Mouse (Mus musculus) myocyte (in vitro differentiated cells): ENCODE results near the gene Slamf1. TPM values are rescaled to one million over a fixed set of nuclear protein-coding genes. Genes with fewer than 3 reads are reported as not detected.

Source experiments
- H3K27me3 ChIP-seq: one replicate; pipeline ENCODE4 v1.6.1; 2011; ENCODE audit not compliant: control insufficient read depth, insufficient read depth, insufficient read length
- H3K36me3 ChIP-seq: one replicate; pipeline ENCODE4 v1.6.1; 2011; ENCODE audit not compliant: control insufficient read depth, insufficient read depth
- H3K4me2 ChIP-seq: one replicate; pipeline ENCODE4 v1.6.1; 2011; ENCODE audit warnings: low read depth, control low read depth
- H3K4me3 ChIP-seq: one replicate; pipeline ENCODE4 v1.5.1; 2011; ENCODE audit warnings: mild to moderate bottlenecking, control low read depth, moderate library complexity
- H3K79me2 ChIP-seq: one replicate; pipeline ENCODE4 v1.6.1; 2011; ENCODE audit not compliant: control insufficient read depth, insufficient read depth
- H3ac ChIP-seq: one replicate; pipeline ENCODE4 v1.6.1; 2011; ENCODE audit not compliant: control insufficient read depth, insufficient read length
- CEBPB ChIP-seq: IDR thresholded peaks from 2 replicates; pipeline ENCODE4 v1.6.1; 2011; ENCODE audit warnings: mild to moderate bottlenecking, moderate library complexity; ENCODE audit not compliant: poor library complexity, insufficient read depth, severe bottlenecking
- E2F4 ChIP-seq: IDR thresholded peaks from one replicate; pipeline ENCODE4 v1.6.1; 2011; ENCODE audit warnings: mild to moderate bottlenecking, control low read depth, moderate library complexity; ENCODE audit not compliant: insufficient read depth
- MAX ChIP-seq: IDR thresholded peaks from one replicate; pipeline ENCODE4 v1.6.1; 2011; ENCODE audit warnings: low read depth, mild to moderate bottlenecking, control low read depth
- MYOD1 ChIP-seq, 3 experiments: IDR thresholded peaks; one replicate each; pipeline ENCODE4 v1.6.1; 2011; ENCODE audit warnings: control low read depth in 2 of 3, low read depth in 2 of 3, mild to moderate bottlenecking in 2 of 3, moderate library complexity in 1 of 3; ENCODE audit not compliant: insufficient read length in 2 of 3, control insufficient read depth in 1 of 3
- MYOG ChIP-seq, 3 experiments: IDR thresholded peaks; one replicate each; pipeline ENCODE4 v1.6.1; 2011; ENCODE audit warnings: control low read depth in 2 of 3, low read depth in 2 of 3, mild to moderate bottlenecking in 2 of 3; ENCODE audit not compliant: insufficient read length in 2 of 3, control insufficient read depth in 1 of 3, insufficient read depth in 1 of 3
- POLR2A ChIP-seq: IDR thresholded peaks from one replicate; pipeline ENCODE4 v1.6.1; 2011; ENCODE audit warnings: low read depth, mild to moderate bottlenecking, control low read depth, moderate library complexity; ENCODE audit not compliant: insufficient read length
- POLR2AphosphoS2 ChIP-seq: IDR thresholded peaks from one replicate; pipeline ENCODE4 v1.6.1; 2011; ENCODE audit warnings: low read depth, control low read depth; ENCODE audit not compliant: insufficient read length
- REST ChIP-seq: IDR thresholded peaks from one replicate; pipeline ENCODE4 v1.6.1; 2011; ENCODE audit warnings: mild to moderate bottlenecking, control low read depth, moderate library complexity; ENCODE audit not compliant: insufficient read depth, insufficient read length
- SRF ChIP-seq: IDR thresholded peaks from one replicate; pipeline ENCODE4 v1.6.1; 2011; ENCODE audit warnings: low read depth; ENCODE audit not compliant: control insufficient read depth, insufficient read length
- TCF12 ChIP-seq: IDR thresholded peaks from one replicate; pipeline ENCODE4 v1.6.1; 2011; ENCODE audit warnings: mild to moderate bottlenecking, control low read depth; ENCODE audit not compliant: poor library complexity, insufficient read depth, severe bottlenecking
- TCF3 ChIP-seq: IDR thresholded peaks from one replicate; pipeline ENCODE4 v1.6.1; 2011; ENCODE audit warnings: low read depth, control low read depth; ENCODE audit not compliant: insufficient read length
- USF1 ChIP-seq: IDR thresholded peaks from one replicate; pipeline ENCODE4 v1.6.1; 2011; ENCODE audit warnings: low read depth, mild to moderate bottlenecking, control low read depth, moderate library complexity
- polyA plus RNA-seq: library from polyadenylated mRNA; unstranded; fragments of >200 nt; fragmentation: generic; extraction: Trizol; gene quantifications from one replicate; pipeline ENCODE4 v1.2.1, GENCODE M21; 2012; ENCODE audit warnings: missing spikeins

Slamf1 gene
- polyA plus RNA-seq, 1 experiment = not detected

DNA sequence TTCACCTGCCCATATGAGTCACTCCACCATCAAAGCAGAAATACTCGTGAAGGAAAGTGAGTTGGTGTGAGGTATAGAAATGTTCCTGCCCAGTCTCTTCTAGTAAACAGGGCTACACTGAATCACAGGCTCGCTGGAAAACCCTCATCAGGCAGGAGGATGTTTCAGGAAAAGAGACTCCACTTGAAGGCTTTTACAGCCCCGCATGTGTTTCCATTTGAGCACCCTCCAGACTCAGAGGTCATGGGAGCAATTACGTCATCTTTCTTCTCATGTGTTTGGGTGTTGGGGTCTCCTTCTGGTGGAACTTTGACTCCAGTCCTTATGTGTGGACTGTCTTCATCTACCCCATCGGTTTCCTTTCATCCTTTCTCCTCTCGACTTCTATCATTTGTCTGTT, 4.1 kb downstream of the Slamf1 start:
- Histone ChIP-seq H3K79me2 (no peaks in the 10 kb centered on the region), H3K36me3 (no peaks in the 10 kb centered on the region)
- TF ChIP-seq CEBPB (no peak), MYOG (IDR thresholded peaks at IDR 0.05; ENCODE audit: control insufficient read depth in 1 of 3, insufficient read depth in 1 of 3, insufficient read length in 2 of 3, low read depth in 2 of 3) (no peak), TCF3 (no peak), MYOD1 (IDR thresholded peaks at IDR 0.05; ENCODE audit: control insufficient read depth in 1 of 3, insufficient read length in 2 of 3, low read depth in 2 of 3) (no peak), E2F4 (no peak), USF1 (no peak), SRF (no peak), POLR2A (no peak), MAX (no peak), TCF12 (no peak), POLR2AphosphoS2 (no peak), REST (no peak)

DNA sequence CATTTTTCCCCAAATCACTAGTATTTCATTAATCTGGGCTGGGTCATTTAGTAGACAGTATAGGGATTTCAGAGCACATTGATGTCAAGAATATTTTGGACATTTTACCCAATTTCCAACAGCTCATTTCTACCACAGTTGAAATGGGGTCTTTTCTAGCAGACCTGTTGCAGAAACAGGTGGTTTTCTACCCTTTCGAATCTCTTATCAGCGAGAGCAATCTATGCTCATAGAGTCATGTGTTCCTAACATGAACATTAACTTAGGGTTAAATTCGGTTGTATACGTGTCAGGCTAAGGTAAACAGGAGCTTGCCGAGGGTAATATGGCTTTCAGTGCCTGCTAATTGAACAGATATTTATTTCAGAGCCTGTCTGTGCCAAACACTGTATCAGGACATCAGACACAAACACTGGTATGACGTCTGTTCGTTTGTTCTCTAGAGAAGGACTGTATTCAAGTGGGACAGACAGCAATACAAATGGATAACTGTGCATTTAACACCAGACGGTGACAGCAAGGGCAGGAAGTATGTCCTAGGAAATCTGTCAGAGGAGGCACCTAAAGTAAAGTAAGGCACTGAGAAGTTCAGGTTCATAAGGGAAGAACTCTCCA, 5.3 kb downstream of the Slamf1 start:
- H3K79me2 ChIP-seq = no peaks in the 10 kb centered on the region
- no peak overlapping the region for H3ac ChIP-seq
- H3K4me3 ChIP-seq = no peak overlapping the region
- no peaks in the 10 kb centered on the region for H3K36me3 ChIP-seq
- H3K27me3 ChIP-seq = no peaks in the 10 kb centered on the region
- H3K4me2 ChIP-seq = no peak overlapping the region
- TF ChIP-seq SRF (no peak), TCF12 (no peak), POLR2A (no peak), E2F4 (no peak), MAX (no peak), USF1 (no peak), POLR2AphosphoS2 (no peak), TCF3 (no peak), CEBPB (no peak), MYOD1 (IDR thresholded peaks at IDR 0.05; ENCODE audit: control insufficient read depth in 1 of 3, insufficient read length in 2 of 3, low read depth in 2 of 3) (no peak), MYOG (IDR thresholded peaks at IDR 0.05; ENCODE audit: control insufficient read depth in 1 of 3, insufficient read depth in 1 of 3, insufficient read length in 2 of 3, low read depth in 2 of 3) (no peak), REST (no peak)

More for the DNA sequence above, 4.1 kb downstream of the Slamf1 start:
- no peaks in the 10 kb centered on the region for H3K27me3 ChIP-seq
- H3K4me3 ChIP-seq = no peak overlapping the region
- no peak overlapping the region for H3K4me2 ChIP-seq
- H3ac ChIP-seq = no peak overlapping the region

DNA sequence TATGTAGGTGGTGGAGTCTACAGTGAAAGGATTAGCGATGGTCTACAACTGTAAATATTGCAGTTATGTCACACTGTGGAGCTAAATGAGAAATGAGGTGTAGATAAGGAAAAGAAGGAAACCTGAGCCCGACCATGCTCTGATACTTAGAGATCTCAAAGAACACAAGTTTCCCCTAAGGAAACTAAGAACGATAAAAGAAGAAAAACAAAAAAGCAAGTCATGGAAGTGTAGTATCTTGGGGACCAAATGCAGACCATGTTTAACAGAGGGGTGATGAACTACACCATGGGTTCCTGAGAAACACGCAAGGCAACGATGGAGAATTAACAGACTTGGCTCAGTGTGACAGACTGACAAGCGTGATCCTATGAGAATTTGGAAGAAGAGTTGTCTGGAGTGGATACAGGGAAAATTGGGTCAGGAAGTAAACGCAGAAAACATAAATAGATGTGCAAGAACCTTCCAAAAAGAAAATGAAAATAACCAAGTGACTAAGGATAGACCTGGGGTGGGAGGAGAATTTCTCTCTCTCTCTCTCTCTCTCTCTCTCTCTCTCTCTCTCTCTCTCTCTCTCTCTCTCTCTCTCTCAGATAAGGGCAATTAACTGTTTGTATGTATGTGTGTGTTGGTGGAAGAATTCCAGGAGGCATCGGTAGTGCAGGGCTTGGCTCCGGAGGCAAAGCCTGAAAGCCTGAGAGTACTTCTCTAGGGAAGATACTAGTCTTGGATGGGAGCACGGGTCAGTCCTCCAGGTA, 6.5 kb downstream of the Slamf1 start:
- TF ChIP-seq MYOD1 (IDR thresholded peaks at IDR 0.05; ENCODE audit: control insufficient read depth in 1 of 3, insufficient read length in 2 of 3, low read depth in 2 of 3) (no peak), TCF3 (no peak), E2F4 (no peak), MAX (no peak), CEBPB (no peak), USF1 (no peak)
- no peak overlapping the region for H3K4me3 ChIP-seq
- H3K36me3 ChIP-seq = no peaks in the 10 kb centered on the region
- no peaks in the 10 kb centered on the region for H3K27me3 ChIP-seq
- H3K79me2 ChIP-seq = no peaks in the 10 kb centered on the region
- H3ac ChIP-seq = no peak overlapping the region
- H3K4me2 ChIP-seq = no peak overlapping the region

DNA sequence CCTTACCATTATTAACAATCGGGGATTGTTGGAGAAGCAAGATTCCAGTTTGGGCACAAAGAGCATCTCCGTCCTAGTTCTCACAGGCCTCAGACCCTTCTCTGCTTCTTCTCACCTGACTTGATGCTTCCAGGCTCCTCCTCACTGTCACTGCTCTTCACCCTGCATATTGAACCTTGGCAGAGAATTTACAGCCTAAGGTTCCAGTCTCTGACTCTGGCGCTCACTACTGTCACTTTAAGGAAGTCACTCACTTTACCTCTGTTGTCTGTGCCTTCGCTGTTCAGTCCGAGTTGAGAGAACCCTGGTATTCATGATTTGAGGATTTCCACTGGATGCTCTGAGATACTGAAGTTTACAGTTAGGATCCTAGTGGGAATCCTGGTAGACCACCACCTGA, 7.3 kb downstream of the Slamf1 start:
- TF ChIP-seq SRF (no peak), TCF12 (no peak), MAX (no peak), MYOG (IDR thresholded peaks at IDR 0.05; ENCODE audit: control insufficient read depth in 1 of 3, insufficient read depth in 1 of 3, insufficient read length in 2 of 3, low read depth in 2 of 3) (no peak), REST (no peak), POLR2AphosphoS2 (no peak), E2F4 (no peak), POLR2A (no peak), USF1 (no peak), TCF3 (no peak), CEBPB (no peak), MYOD1 (IDR thresholded peaks at IDR 0.05; ENCODE audit: control insufficient read depth in 1 of 3, insufficient read length in 2 of 3, low read depth in 2 of 3) (no peak)
- Histone ChIP-seq H3K36me3 (no peaks in the 10 kb centered on the region), H3ac (no peak overlapping the region), H3K4me2 (no peak overlapping the region), H3K79me2 (no peaks in the 10 kb centered on the region), H3K4me3 (no peak overlapping the region), H3K27me3 (no peaks in the 10 kb centered on the region)

DNA sequence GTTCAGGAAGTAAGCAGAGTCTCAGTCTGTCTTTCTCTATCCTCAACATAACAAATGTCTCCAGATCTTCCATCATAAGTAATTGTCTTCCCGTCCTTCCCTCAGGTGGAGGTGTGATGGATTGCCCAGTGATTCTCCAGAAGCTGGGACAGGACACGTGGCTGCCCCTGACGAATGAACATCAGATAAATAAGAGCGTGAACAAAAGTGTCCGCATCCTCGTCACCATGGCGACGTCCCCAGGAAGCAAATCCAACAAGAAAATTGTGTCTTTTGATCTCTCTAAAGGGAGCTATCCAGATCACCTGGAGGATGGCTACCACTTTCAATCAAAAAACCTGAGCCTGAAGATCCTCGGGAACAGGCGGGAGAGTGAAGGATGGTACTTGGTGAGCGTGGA, 7.8 kb downstream of the Slamf1 start:
- TF ChIP-seq CEBPB (no peak), POLR2AphosphoS2 (no peak), TCF3 (no peak), SRF (no peak), USF1 (no peak), E2F4 (no peak), TCF12 (no peak), MYOG (IDR thresholded peaks at IDR 0.05; ENCODE audit: control insufficient read depth in 1 of 3, insufficient read depth in 1 of 3, insufficient read length in 2 of 3, low read depth in 2 of 3) (no peak), REST (no peak), MYOD1 (IDR thresholded peaks at IDR 0.05; ENCODE audit: control insufficient read depth in 1 of 3, insufficient read length in 2 of 3, low read depth in 2 of 3) (no peak), MAX (no peak), POLR2A (no peak)
- H3K27me3 ChIP-seq = no peaks in the 10 kb centered on the region
- H3K4me3 ChIP-seq = no peak overlapping the region
- H3K36me3 ChIP-seq = no peaks in the 10 kb centered on the region
- no peaks in the 10 kb centered on the region for H3K79me2 ChIP-seq
- no peak overlapping the region for H3ac ChIP-seq
- no peak overlapping the region for H3K4me2 ChIP-seq
